Comparison of ENCODE assay signal across 10 mouse cellular contexts in the genomic region with DNA sequence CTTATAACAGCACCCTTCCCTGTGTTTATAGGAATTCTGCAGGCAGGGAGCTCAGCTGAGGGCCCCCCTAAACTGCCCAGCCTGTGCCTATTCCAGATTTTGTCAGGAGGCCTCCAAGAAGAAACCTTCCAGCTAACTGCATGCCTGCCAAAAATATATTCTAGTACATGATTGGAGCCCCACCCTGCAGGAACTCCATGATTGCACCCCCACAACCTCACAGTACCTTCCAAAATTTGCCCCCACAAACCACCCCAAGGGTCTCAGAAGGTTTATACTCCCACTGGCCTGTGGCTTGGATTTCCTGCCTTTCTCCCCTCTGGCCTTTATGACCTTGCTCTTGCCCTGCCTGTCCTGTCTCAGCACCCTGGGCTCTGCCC. TPM values are rescaled to one million over a fixed set of nuclear protein-coding genes. Genes with fewer than 3 reads are reported as not detected.
DNase-seq lines count a peak whose midpoint lies in the region; ATAC-seq and TF ChIP-seq lines count a peak whose summit lies in the region.
"Had no signal": no experiment of that assay in that cellular context is flagged by ENCODE, and none has a peak within 500 bp of the region (broad histone marks: within the 10 kb centered on the region; RNA-seq: fewer than 3 reads in every experiment).

No protein-coding gene starts in this region.

- H3K4me2 ChIP-seq in forebrain, embryonic 13.5 days = no peak overlapping the region
- 0 out of 2 replicates have a peak overlapping the region, but pooled peaks have one; percentile 39 for H3K4me2 ChIP-seq in intestine, embryonic 15.5 days (replicated peaks)
- no peak overlapping the region for H3K4me2 ChIP-seq in neural tube, embryonic 15.5 days

- no peak overlapping the region for H3K9ac ChIP-seq in forebrain, embryonic 13.5 days
- no peak overlapping the region for H3K9ac ChIP-seq in intestine, embryonic 15.5 days
- H3K9ac ChIP-seq in neural tube, embryonic 15.5 days (replicated peaks) = no peak overlapping the region

- TF ChIP-seq CTCF in layer of hippocampus, adult 2 months (conservative IDR thresholded peaks at IDR 0.05) = no peak

- peaks cover 56% of the 10 kb centered on the region for H3K4me1 ChIP-seq in forebrain, embryonic 13.5 days
- H3K4me1 ChIP-seq in intestine, embryonic 15.5 days (replicated peaks) = peaks cover 66% of the 10 kb centered on the region
- H3K4me1 ChIP-seq in neural tube, embryonic 15.5 days = peaks cover 49% of the 10 kb centered on the region

- no peak for DNase-seq in layer of hippocampus, adult 2 months (ENCODE audit: low spot score in 2 of 2)
- DNase-seq in layer of hippocampus, adult 9-10 months (ENCODE audit: low spot score) = no peak
- DNase-seq in gastrocnemius, postnatal 4 days (ENCODE audit: low spot score in 2 of 2) = no peak
- DNase-seq in urinary bladder, adult 18-20 months (ENCODE audit: low spot score in 2 of 2) = no peak
- DNase-seq: adrenal gland, postnatal 10 days had no signal

- H3K27ac ChIP-seq in layer of hippocampus, adult 2 months = peak overlapping the region; percentile 84
- peak overlapping the region; percentile 86 for H3K27ac ChIP-seq in forebrain, embryonic 13.5 days
- H3K27ac ChIP-seq in intestine, embryonic 15.5 days = peak overlapping the region; percentile 95
- peak overlapping the region; percentile 72 for H3K27ac ChIP-seq in neural tube, embryonic 15.5 days (replicated peaks)

- H3K9me3 ChIP-seq in forebrain, embryonic 13.5 days (replicated peaks) = no peaks in the 10 kb centered on the region
- H3K9me3 ChIP-seq in intestine, embryonic 15.5 days = no peaks in the 10 kb centered on the region
- H3K9me3 ChIP-seq in neural tube, embryonic 15.5 days (replicated peaks) = no peaks in the 10 kb centered on the region
- H3K9me3 ChIP-seq: G1E had no signal

- H3K36me3 ChIP-seq in forebrain, embryonic 13.5 days (ENCODE audit: poor library complexity, severe bottlenecking) = no peaks in the 10 kb centered on the region
- H3K36me3 ChIP-seq in intestine, embryonic 15.5 days = no peaks in the 10 kb centered on the region
- H3K36me3 ChIP-seq in neural tube, embryonic 15.5 days = no peaks in the 10 kb centered on the region
- H3K36me3 ChIP-seq: G1E had no signal

- H3K27me3 ChIP-seq in forebrain, embryonic 13.5 days = no peaks in the 10 kb centered on the region
- H3K27me3 ChIP-seq in intestine, embryonic 15.5 days (replicated peaks) = no peaks in the 10 kb centered on the region
- H3K27me3 ChIP-seq in neural tube, embryonic 15.5 days (replicated peaks) = no peaks in the 10 kb centered on the region

- no peak for ATAC-seq in forebrain, embryonic 13.5 days
- ATAC-seq in intestine, embryonic 15.5 days = no peak
- no peak for ATAC-seq in neural tube, embryonic 15.5 days (ENCODE audit: low FRiP score)

- no peak overlapping the region for H3K4me3 ChIP-seq in layer of hippocampus, adult 2 months
- no peak overlapping the region for H3K4me3 ChIP-seq in forebrain, embryonic 13.5 days
- no peak overlapping the region for H3K4me3 ChIP-seq in intestine, embryonic 15.5 days (replicated peaks)
- no peak overlapping the region for H3K4me3 ChIP-seq in neural tube, embryonic 15.5 days (replicated peaks)
- H3K4me3 ChIP-seq: myocyte had no signal

RNA-seq across cellular contexts. Expression of a gene that starts 30.6 kb away (rescaled TPM):
- 1 to 10 TPM; 9.0 to 10.0 TPM for total RNA-seq in layer of hippocampus, adult 2 months (2021)
- 9.0 and 9.9 TPM in 2 replicates for polyA plus RNA-seq in forebrain, embryonic 13.5 days (2015; fragmentation: Nextera tagmentation; extraction: Ambion mirVana)
- 17.0 and 17.2 TPM in 2 replicates for polyA plus RNA-seq in intestine, embryonic 15.5 days (2015; fragmentation: Nextera tagmentation; extraction: Ambion mirVana)
- polyA plus RNA-seq in neural tube, embryonic 15.5 days (2015; fragmentation: Nextera tagmentation; extraction: Ambion mirVana) = 15.0 and 18.2 TPM in 2 replicates
- total RNA-seq in gastrocnemius, postnatal 4 days (2021) = 1 to 10 TPM; 4.3 to 5.4 TPM

RNA-seq across cellular contexts. Expression of a gene that starts 46.8 kb away (rescaled TPM):
- total RNA-seq in layer of hippocampus, adult 2 months (2021) = 100 to 1,000 TPM; 106 to 116 TPM
- polyA plus RNA-seq in forebrain, embryonic 13.5 days (2015; fragmentation: Nextera tagmentation; extraction: Ambion mirVana) = 27.8 and 30.9 TPM in 2 replicates
- polyA plus RNA-seq in intestine, embryonic 15.5 days (2015; fragmentation: Nextera tagmentation; extraction: Ambion mirVana) = 53.6 and 55.2 TPM in 2 replicates
- polyA plus RNA-seq in neural tube, embryonic 15.5 days (2015; fragmentation: Nextera tagmentation; extraction: Ambion mirVana) = 15.7 and 25.4 TPM in 2 replicates
- 100 to 1,000 TPM; 194 to 205 TPM for total RNA-seq in gastrocnemius, postnatal 4 days (2021)
